Mouse (Mus musculus): ENCODE measurements around the gene Hspbap1. TPM values are rescaled to one million over a fixed set of nuclear protein-coding genes. Genes with fewer than 3 reads are reported as not detected.

Hspbap1 gene
- total and polyA plus RNA-seq, 3 experiments = 13.6 to 15.9 (median 15.3) TPM

GRCm38 (mm10) chr16:35855846-35856245 is 85.7 kb downstream of the Hspbap1 start:
- Histone ChIP-seq H3K9me3 (replicated peaks; ENCODE audit: low read length) (no peaks in the 10 kb centered on the region), H3K4me3 (replicated peaks in 1 of 3; ENCODE audit: low read depth in 2 of 3, low read length in 2 of 3, poor library complexity in 1 of 3) (no peak overlapping the region), H3K79me2 (replicated peaks; ENCODE audit: control insufficient read depth, extremely low read depth, insufficient read depth, poor library complexity, severe bottlenecking) (no peaks in the 10 kb centered on the region), H3K27me3 (replicated peaks) (no peaks in the 10 kb centered on the region), H3K36me3 (replicated peaks in 1 of 2; ENCODE audit: control insufficient read depth in 1 of 2, insufficient read depth in 1 of 2, low read length in 1 of 2) (peaks cover 20 to 42% of the 10 kb centered on the region in 2 experiments), H3K4me2 (ENCODE audit: insufficient read depth, low read depth, poor library complexity, severe bottlenecking) (no peak overlapping the region), H3K4me1 (ENCODE audit: control insufficient read depth in 1 of 2, insufficient read depth in 2 of 2) (no peaks in the 10 kb centered on the region), H3K9ac (ENCODE audit: insufficient read depth, low read depth) (no peak overlapping the region), H3K27ac (ENCODE audit: insufficient read depth, low read depth) (no peak overlapping the region)
- in situ Hi-C loops (cut with MboI; ENCODE audit: low pct_ligation_motif_present, low pct_unique_long_range_greater_than_20kb, low sequenced_read_pairs) (no loop called here), dilution Hi-C loops (cut with MboI; ENCODE audit: extremely low pct_ligation_motif_present, extremely low pct_unique_long_range_greater_than_20kb, low sequenced_read_pairs) (no loop called here)
- no peak for TF ChIP-seq MEF2A (IDR thresholded peaks at IDR 0.05; ENCODE audit: borderline replicate concordance, low read depth, low read length)
- no peak for TF ChIP-seq ZMIZ1 (IDR thresholded peaks at IDR 0.05; ENCODE audit: low read depth, low read length)
- TF ChIP-seq GABPA (IDR thresholded peaks at IDR 0.05; ENCODE audit: insufficient replicate concordance, low read depth, low read length) = no peak
- no peak for TF ChIP-seq JUND (conservative IDR thresholded peaks at IDR 0.05; ENCODE audit: low read depth, low read length)
- TF ChIP-seq MXI1 (IDR thresholded peaks at IDR 0.05; ENCODE audit: low read depth, low read length) = no peak
- no peak for TF ChIP-seq USF1 (IDR thresholded peaks at IDR 0.05; ENCODE audit: low read depth, low read length)
- TF ChIP-seq TCF12 (IDR thresholded peaks at IDR 0.05; ENCODE audit: low read depth, low read length) = no peak
- TF ChIP-seq KAT2A (IDR thresholded peaks at IDR 0.05; ENCODE audit: insufficient replicate concordance, low read length) = no peak
- TF ChIP-seq IRF4 (IDR thresholded peaks at IDR 0.05; ENCODE audit: low read depth, low read length) = no peak
- no peak for TF ChIP-seq MYC (IDR thresholded peaks at IDR 0.05; ENCODE audit: low read depth, low read length)
- no peak for TF ChIP-seq CHD2 (IDR thresholded peaks at IDR 0.05; ENCODE audit: low read length)
- no peak for TF ChIP-seq ETS1 (conservative IDR thresholded peaks at IDR 0.05; ENCODE audit: low read depth, low read length)
- TF ChIP-seq USF2 (conservative IDR thresholded peaks at IDR 0.05; ENCODE audit: low read depth, low read length) = no peak
- TF ChIP-seq MAX (IDR thresholded peaks at IDR 0.05; ENCODE audit: low read length) = no peak
- TF ChIP-seq MAFK (IDR thresholded peaks at IDR 0.05; ENCODE audit: insufficient replicate concordance, low read length) = no peak
- no peak for TF ChIP-seq TBP (conservative IDR thresholded peaks at IDR 0.05; ENCODE audit: low read depth, low read length)
- no peak for TF ChIP-seq MAZ (IDR thresholded peaks at IDR 0.05; ENCODE audit: low read depth, low read length)
- no peak for DNase-seq (ENCODE audit: extremely low read depth)

- no peaks in the 10 kb centered on the region for H3K9me3 ChIP-seq (replicated peaks; ENCODE audit: low read length)
- H3K27ac ChIP-seq (ENCODE audit: insufficient read depth, low read depth) = no peak overlapping the region
- H3K79me2 ChIP-seq (replicated peaks; ENCODE audit: control insufficient read depth, extremely low read depth, insufficient read depth, poor library complexity, severe bottlenecking) = no peaks in the 10 kb centered on the region
- no peak for DNase-seq (ENCODE audit: extremely low read depth)
- in situ Hi-C loops (cut with MboI; ENCODE audit: low pct_ligation_motif_present, low pct_unique_long_range_greater_than_20kb, low sequenced_read_pairs) (no loop called here), dilution Hi-C loops (cut with MboI; ENCODE audit: extremely low pct_ligation_motif_present, extremely low pct_unique_long_range_greater_than_20kb, low sequenced_read_pairs) (no loop called here)
- H3K36me3 ChIP-seq (replicated peaks in 1 of 2; ENCODE audit: control insufficient read depth in 1 of 2, insufficient read depth in 1 of 2, low read length in 1 of 2) = peaks cover 26 to 49% of the 10 kb centered on the region in 2 experiments
- H3K9ac ChIP-seq (ENCODE audit: insufficient read depth, low read depth) = no peak overlapping the region
- no peaks in the 10 kb centered on the region for H3K27me3 ChIP-seq (replicated peaks)
- no peak overlapping the region for H3K4me2 ChIP-seq (ENCODE audit: insufficient read depth, low read depth, poor library complexity, severe bottlenecking)
- H3K4me3 ChIP-seq (replicated peaks in 1 of 3; ENCODE audit: low read depth in 2 of 3, low read length in 2 of 3, poor library complexity in 1 of 3) = no peak overlapping the region
- H3K4me1 ChIP-seq (ENCODE audit: control insufficient read depth in 1 of 2, insufficient read depth in 2 of 2) = no peaks in the 10 kb centered on the region
- no peak for TF ChIP-seq ZMIZ1 (IDR thresholded peaks at IDR 0.05; ENCODE audit: low read depth, low read length)
- no peak for TF ChIP-seq ELF1 (IDR thresholded peaks at IDR 0.05; ENCODE audit: low read depth, low read length)
- TF ChIP-seq JUN (IDR thresholded peaks at IDR 0.05; ENCODE audit: insufficient read depth, low read depth, low read length) = no peak
- no peak for TF ChIP-seq MXI1 (IDR thresholded peaks at IDR 0.05; ENCODE audit: low read depth, low read length)
- no peak for TF ChIP-seq NELFE (IDR thresholded peaks at IDR 0.05; ENCODE audit: low read depth, low read length)
- no peak for TF ChIP-seq EP300 (IDR thresholded peaks at IDR 0.05; ENCODE audit: low read length)
- no peak for TF ChIP-seq HCFC1 (IDR thresholded peaks at IDR 0.05; ENCODE audit: low read depth, low read length)
- no peak for TF ChIP-seq GABPA (IDR thresholded peaks at IDR 0.05; ENCODE audit: insufficient replicate concordance, low read depth, low read length)
- no peak for TF ChIP-seq USF1 (IDR thresholded peaks at IDR 0.05; ENCODE audit: low read depth, low read length)
- TF ChIP-seq RCOR1 (conservative IDR thresholded peaks at IDR 0.05; ENCODE audit: low read depth, low read length) = no peak
- TF ChIP-seq JUND (conservative IDR thresholded peaks at IDR 0.05; ENCODE audit: low read depth, low read length) = no peak
- no peak for TF ChIP-seq ETS1 (conservative IDR thresholded peaks at IDR 0.05; ENCODE audit: low read depth, low read length)
- TF ChIP-seq TCF12 (IDR thresholded peaks at IDR 0.05; ENCODE audit: low read depth, low read length) = no peak
- no peak for TF ChIP-seq IRF4 (IDR thresholded peaks at IDR 0.05; ENCODE audit: low read depth, low read length)
- no peak for TF ChIP-seq MEF2A (IDR thresholded peaks at IDR 0.05; ENCODE audit: borderline replicate concordance, low read depth, low read length)
- no peak for TF ChIP-seq SIN3A (IDR thresholded peaks at IDR 0.05; ENCODE audit: low read length)
- TF ChIP-seq NRF1 (IDR thresholded peaks at IDR 0.05; ENCODE audit: low read depth, low read length) = no peak
Observed at GRCm38 (mm10) chr16:35856766-35857165, 86.6 kb downstream of the Hspbap1 start.

Measured in CH12.LX (cell line).